Mouse (Mus musculus): ENCODE results near the gene Pnma1.

Gene Pnma1

GRCm38 (mm10) chr12:84154786-84155522, 6.7 kb upstream of the Pnma1 start:
- DNase-seq (ENCODE audit: low read depth) = no peak

GRCm38 (mm10) chr12:84153414-84153813, 5.1 kb upstream of the Pnma1 start:
- no peak for DNase-seq (ENCODE audit: low read depth)

GRCm38 (mm10) chr12:84152352-84153190, 4.3 kb upstream of the Pnma1 start:
- no peak for DNase-seq (ENCODE audit: low read depth)

- no peak for DNase-seq (ENCODE audit: low read depth)
These were observed 3.6 kb upstream of the Pnma1 start for GRCm38 (mm10) chr12:84151911-84152310.

- no peak for DNase-seq (ENCODE audit: low read depth)
These were observed 2.7 kb upstream of the Pnma1 start for GRCm38 (mm10) chr12:84150976-84151375.

GRCm38 (mm10) chr12:84149971-84150370, 1.7 kb upstream of the Pnma1 start:
- DNase-seq (ENCODE audit: low read depth) = no peak

- DNase-seq (ENCODE audit: low read depth) = no peak
These were observed 328 bp upstream of the Pnma1 start for GRCm38 (mm10) chr12:84148622-84149012.

GRCm38 (mm10) chr12:84142281-84143050, 5.8 kb downstream of the Pnma1 start:
- DNase-seq (ENCODE audit: low read depth) = no peak

GRCm38 (mm10) chr12:84141271-84141670, 7.0 kb downstream of the Pnma1 start:
- DNase-seq (ENCODE audit: low read depth) = no peak

GRCm38 (mm10) chr12:84140135-84140534, 8.2 kb downstream of the Pnma1 start:
- DNase-seq (ENCODE audit: low read depth) = no peak

GRCm38 (mm10) chr12:84137131-84137530, 11.2 kb downstream of the Pnma1 start:
- no peak for DNase-seq (ENCODE audit: low read depth)

GRCm38 (mm10) chr12:84132265-84132664, 16.0 kb downstream of the Pnma1 start:
- DNase-seq (ENCODE audit: low read depth) = peak; percentile 55

GRCm38 (mm10) chr12:84129931-84130330, 18.4 kb downstream of the Pnma1 start:
- no peak for DNase-seq (ENCODE audit: low read depth)

- DNase-seq (ENCODE audit: low read depth) = no peak
These were observed 19.7 kb downstream of the Pnma1 start for GRCm38 (mm10) chr12:84128576-84128975.

GRCm38 (mm10) chr12:84126899-84127298, 21.4 kb downstream of the Pnma1 start:
- DNase-seq (ENCODE audit: low read depth) = no peak

- no peak for DNase-seq (ENCODE audit: low read depth)
These were observed 22.4 kb downstream of the Pnma1 start for GRCm38 (mm10) chr12:84125892-84126291.

GRCm38 (mm10) chr12:84119584-84119983, 28.7 kb downstream of the Pnma1 start:
- DNase-seq (ENCODE audit: low read depth) = no peak

- peak; percentile 97 for DNase-seq (ENCODE audit: low read depth)
These were observed 33.9 kb downstream of the Pnma1 start, which contains the start of gene Dnal1 for GRCm38 (mm10) chr12:84114153-84114994. Gene Dnal1 (plus strand): TSS chr12:84114366.

- DNase-seq (ENCODE audit: low read depth) = no peak
These were observed 34.6 kb downstream of the Pnma1 start for GRCm38 (mm10) chr12:84113676-84114075.

- no peak for DNase-seq (ENCODE audit: low read depth)
These were observed 37.5 kb downstream of the Pnma1 start for GRCm38 (mm10) chr12:84110814-84111213.

- DNase-seq (ENCODE audit: low read depth) = no peak
These were observed 38.4 kb downstream of the Pnma1 start for GRCm38 (mm10) chr12:84109924-84110323.

Measured in NIH3T3 (cell line).